Mouse (Mus musculus): ENCODE results near the gene Fbxl17.

Fbxl17 gene

GRCm38 (mm10) chr17:63273353-63273752 lies 226.5 kb downstream of the Fbxl17 start:
- DNase-seq: no peak

GRCm38 (mm10) chr17:63272914-63273313 lies 226.9 kb downstream of the Fbxl17 start:
- no peak for DNase-seq

- DNase-seq: no peak
Observed at GRCm38 (mm10) chr17:63271000-63271399, 228.8 kb downstream of the Fbxl17 start.

GRCm38 (mm10) chr17:63270513-63270912 lies 229.3 kb downstream of the Fbxl17 start:
- no peak for DNase-seq

GRCm38 (mm10) chr17:63262674-63263073 lies 237.1 kb downstream of the Fbxl17 start:
- DNase-seq: no peak

DNA sequence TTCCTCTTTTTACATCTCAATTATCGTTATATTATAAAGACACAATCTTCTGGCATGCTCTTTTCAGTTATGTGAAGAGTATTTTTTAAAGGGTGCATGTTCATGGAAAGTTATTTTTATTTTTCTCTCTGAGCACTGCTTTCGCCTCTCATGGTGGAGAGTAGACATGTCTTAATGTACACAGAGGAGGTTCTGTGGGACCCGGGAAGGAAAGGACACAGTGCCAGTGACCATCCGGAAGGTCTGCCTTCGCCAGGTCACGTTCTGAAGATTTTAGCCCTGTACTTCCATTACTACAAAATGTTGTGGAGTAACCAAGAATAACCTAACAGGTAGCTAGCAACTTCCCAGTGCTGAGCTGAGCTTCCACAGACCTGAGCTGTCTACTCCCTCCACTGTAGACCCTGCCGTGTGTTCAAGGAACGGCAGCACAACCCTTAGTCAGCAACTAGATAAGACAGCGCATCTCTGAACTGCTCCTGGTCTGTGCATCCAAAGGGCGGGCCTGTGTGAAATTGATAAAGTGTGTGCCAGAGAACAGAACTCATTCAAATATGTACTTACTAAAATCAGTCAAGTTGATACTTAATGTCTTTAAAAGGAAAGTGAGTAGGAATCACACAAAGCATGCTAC lies 238.2 kb downstream of the Fbxl17 start:
- DNase-seq: no peak

- no peak for DNase-seq
Observed at GRCm38 (mm10) chr17:63259091-63259490, 240.7 kb downstream of the Fbxl17 start.

GRCm38 (mm10) chr17:63246144-63246619 lies 253.6 kb downstream of the Fbxl17 start:
- DNase-seq: peak; percentile 48

- no peak for DNase-seq
Observed at GRCm38 (mm10) chr17:63245472-63245871, 254.3 kb downstream of the Fbxl17 start.

GRCm38 (mm10) chr17:63242761-63243160 lies 257.1 kb downstream of the Fbxl17 start:
- no peak for DNase-seq

GRCm38 (mm10) chr17:63240731-63241106 lies 259.1 kb downstream of the Fbxl17 start:
- DNase-seq: no peak

- no peak for DNase-seq
Observed at GRCm38 (mm10) chr17:63240021-63240730, 259.6 kb downstream of the Fbxl17 start.

- no peak for DNase-seq
Observed at GRCm38 (mm10) chr17:63236846-63237245, 263.0 kb downstream of the Fbxl17 start.

- DNase-seq: no peak
Observed at GRCm38 (mm10) chr17:63236221-63236620, 263.6 kb downstream of the Fbxl17 start.

- DNase-seq: no peak
Observed at GRCm38 (mm10) chr17:63235821-63236220, 264.0 kb downstream of the Fbxl17 start.

DNA sequence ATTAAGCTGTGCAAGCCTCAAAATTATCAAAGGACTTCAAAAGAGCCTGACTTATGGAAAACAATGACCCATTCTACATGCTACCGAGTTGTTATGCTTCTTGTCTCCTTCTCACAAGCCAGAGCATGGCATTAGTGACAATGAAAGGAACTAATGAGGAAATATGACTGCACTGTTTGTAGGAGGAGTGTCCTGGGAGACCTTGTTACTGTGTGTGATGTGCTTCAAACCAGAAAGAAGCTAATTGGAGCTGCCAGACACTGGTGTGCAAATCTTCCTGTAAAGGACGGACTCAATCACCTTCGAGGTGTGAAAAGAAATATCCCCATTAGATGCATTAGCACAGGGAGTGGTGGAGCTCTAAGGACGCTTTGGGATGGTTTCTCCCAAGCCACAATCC lies 270.7 kb downstream of the Fbxl17 start:
- DNase-seq: no peak

GRCm38 (mm10) chr17:63226380-63226779 lies 273.4 kb downstream of the Fbxl17 start:
- DNase-seq: no peak

GRCm38 (mm10) chr17:63225959-63226358 lies 273.9 kb downstream of the Fbxl17 start:
- no peak for DNase-seq

GRCm38 (mm10) chr17:63223675-63224074 lies 276.1 kb downstream of the Fbxl17 start:
- no peak for DNase-seq

DNA sequence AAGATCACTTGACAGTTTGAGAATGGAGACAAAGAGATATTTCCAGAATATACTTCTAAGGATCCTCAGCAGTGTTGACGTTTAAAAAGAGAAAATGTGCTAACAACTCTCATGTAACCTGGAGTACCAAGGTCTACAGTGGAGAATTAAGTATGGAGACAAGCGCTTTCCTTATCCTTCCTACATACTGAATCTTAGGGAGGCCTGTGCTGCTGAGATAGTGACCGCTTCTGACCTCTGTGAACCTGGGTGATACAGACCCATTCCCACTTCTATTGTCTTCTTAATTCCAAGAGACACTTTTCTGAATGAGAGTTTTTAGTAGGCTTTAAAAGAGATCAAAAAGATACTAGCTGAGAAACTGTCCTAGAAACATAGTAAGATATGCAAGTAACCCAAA lies 278.2 kb downstream of the Fbxl17 start:
- DNase-seq: no peak

DNA sequence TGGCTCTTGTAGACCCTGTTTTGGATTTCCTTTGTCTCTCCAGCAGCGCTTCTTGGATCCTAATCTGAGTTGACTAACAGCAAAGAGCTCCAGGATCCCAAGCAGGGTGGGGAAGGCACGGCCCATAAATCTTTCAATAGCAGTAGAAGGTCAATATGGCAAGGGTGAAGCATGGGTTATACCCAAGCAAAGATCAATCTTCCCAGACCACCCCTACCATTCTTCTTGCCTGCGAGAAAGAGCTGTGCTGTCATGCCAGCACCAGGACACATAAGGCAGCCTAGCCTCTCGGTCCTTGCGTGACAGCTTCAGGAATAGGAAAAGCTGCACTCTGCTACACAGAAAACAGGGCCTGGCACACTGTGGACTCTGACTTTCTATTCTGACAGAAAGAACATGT lies 279.0 kb downstream of the Fbxl17 start:
- DNase-seq: no peak

DNA sequence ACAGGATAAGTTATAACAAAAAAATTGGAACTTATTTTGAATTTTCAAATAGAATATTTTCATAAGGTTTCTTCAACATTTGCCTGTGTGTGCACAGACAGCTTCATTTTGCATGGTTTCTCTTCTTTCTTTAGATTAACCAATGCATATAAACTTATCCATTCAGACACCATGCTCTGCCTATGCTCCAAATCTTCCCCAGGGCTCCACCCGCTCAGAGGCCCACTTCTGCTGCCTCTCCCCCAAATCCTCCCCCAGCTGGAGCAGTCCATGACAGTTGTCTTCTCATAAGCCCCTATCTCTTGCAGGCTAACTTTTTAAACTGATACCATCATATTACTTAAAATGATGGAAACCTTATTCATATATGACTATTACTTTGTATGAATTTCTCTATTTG lies 282.8 kb downstream of the Fbxl17 start:
- no peak for DNase-seq

DNA sequence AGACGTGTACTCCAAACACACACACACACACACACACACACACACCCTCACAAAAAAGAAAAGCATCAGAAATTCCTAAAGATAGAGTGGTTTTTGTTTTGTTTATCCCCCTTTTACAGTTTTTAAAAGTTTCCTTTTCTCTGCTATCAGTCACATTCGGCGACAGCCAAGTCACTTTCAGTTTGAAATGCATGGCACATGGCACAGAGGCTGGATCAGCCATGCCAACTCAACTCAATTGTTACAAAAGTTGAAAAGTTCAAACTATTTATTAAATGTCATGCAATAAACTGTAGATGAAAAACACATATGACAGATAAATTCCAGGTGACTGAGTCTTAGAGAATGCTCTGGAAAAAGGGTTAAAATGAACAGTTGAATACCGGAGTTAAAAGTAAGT lies 287.8 kb downstream of the Fbxl17 start:
- DNase-seq: no peak

GRCm38 (mm10) chr17:63209151-63209550 lies 290.7 kb downstream of the Fbxl17 start:
- DNase-seq: no peak

- DNase-seq: no peak
Observed at GRCm38 (mm10) chr17:63208346-63208745, 291.5 kb downstream of the Fbxl17 start.
